Mouse (Mus musculus): ENCODE results near the gene Nhlrc1. TPM values are rescaled to one million over a fixed set of nuclear protein-coding genes. Genes with fewer than 3 reads are reported as not detected.

Gene Nhlrc1
- polyA plus RNA-seq, 1 experiment from 2014 or later = 4.1 TPM

GRCm38 (mm10) chr13:47042024-47042633 lies 27.5 kb upstream of the Nhlrc1 start:
- H3K4me1 ChIP-seq = peaks cover 27% of the 10 kb centered on the region
- DNase-seq (ENCODE audit: low spot score) = no peak
- H3K36me3 ChIP-seq = no peaks in the 10 kb centered on the region
- peaks cover 12% of the 10 kb centered on the region for H3K27me3 ChIP-seq (ENCODE audit: low read depth, poor library complexity, severe bottlenecking)
- 50% methylated on average over 8 of the region's 8 CpGs for WGBS
- H3K27ac ChIP-seq (replicated peaks) = peak overlapping the region; percentile 59
- no peaks in the 10 kb centered on the region for H3K9me3 ChIP-seq (replicated peaks)
- peak overlapping the region; percentile 95 for H3K4me3 ChIP-seq

DNA sequence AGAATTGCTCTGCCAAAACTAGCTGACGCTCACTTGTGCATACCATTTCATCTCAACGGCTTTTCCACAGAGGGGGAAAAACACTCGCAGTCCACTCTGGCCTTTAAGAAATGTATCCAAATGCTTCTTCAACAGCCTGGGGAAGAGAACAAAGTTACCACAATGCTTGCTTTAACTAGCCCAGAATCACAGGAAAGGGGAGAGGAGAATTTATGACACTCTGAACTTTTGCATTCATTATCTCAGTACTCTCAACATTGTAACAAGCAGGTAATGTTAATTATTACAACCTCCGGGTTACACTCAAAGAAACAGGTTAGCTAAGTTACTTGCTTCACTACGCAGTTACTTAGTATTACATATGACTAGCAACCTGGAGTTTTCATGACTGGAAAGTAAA lies 25.4 kb upstream of the Nhlrc1 start:
- no peaks in the 10 kb centered on the region for H3K9me3 ChIP-seq (replicated peaks)
- DNase-seq (ENCODE audit: low spot score) = no peak
- 95% methylated on average over 5 of the region's 5 CpGs for WGBS

GRCm38 (mm10) chr13:47037946-47038345 lies 23.3 kb upstream of the Nhlrc1 start:
- Histone ChIP-seq H3K27me3 (ENCODE audit: low read depth, poor library complexity, severe bottlenecking) (no peaks in the 10 kb centered on the region), H3K9me3 (replicated peaks) (no peaks in the 10 kb centered on the region), H3K36me3 (0 out of 2 replicates have a peak, but pooled peaks cover 5% of the 10 kb centered on the region), H3K4me3 (no peak overlapping the region), H3K4me1 (peaks cover 8% of the 10 kb centered on the region), H3K27ac (replicated peaks) (no peak overlapping the region)
- 85% methylated on average over 6 of the region's 6 CpGs for WGBS
- no peak for DNase-seq (ENCODE audit: low spot score)

More for the DNA sequence above, 25.4 kb upstream of the Nhlrc1 start:
- Histone ChIP-seq H3K4me3 (no peak overlapping the region), H3K4me1 (peaks cover 27% of the 10 kb centered on the region), H3K36me3 (no peaks in the 10 kb centered on the region), H3K27me3 (ENCODE audit: low read depth, poor library complexity, severe bottlenecking) (peaks cover 9% of the 10 kb centered on the region), H3K27ac (replicated peaks) (no peak overlapping the region)

DNA sequence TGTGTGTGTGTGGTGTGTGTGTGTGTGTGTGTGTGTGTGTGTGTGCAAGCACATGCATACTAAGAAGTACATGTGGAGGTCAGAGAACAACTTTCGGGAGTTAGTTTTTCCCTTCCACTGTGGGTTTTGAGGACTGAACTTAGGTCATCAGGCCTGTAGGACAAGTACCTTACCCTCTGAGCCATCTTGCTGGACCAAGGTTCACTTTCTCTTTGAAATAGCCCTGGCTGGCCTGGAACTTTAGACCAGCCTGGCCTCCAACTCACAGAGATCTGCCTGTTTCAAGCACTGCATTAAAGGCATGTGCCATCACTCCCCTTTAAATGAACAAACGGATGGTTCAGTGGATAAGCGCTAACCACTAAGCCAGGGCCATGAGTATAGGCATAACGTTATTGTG lies 19.0 kb upstream of the Nhlrc1 start:
- Histone ChIP-seq H3K9me3 (replicated peaks) (no peaks in the 10 kb centered on the region), H3K27me3 (ENCODE audit: low read depth, poor library complexity, severe bottlenecking) (no peaks in the 10 kb centered on the region), H3K4me3 (no peak overlapping the region), H3K4me1 (no peaks in the 10 kb centered on the region), H3K27ac (replicated peaks) (no peak overlapping the region), H3K36me3 (peaks cover 13% of the 10 kb centered on the region)
- 90% methylated on average over 4 of the region's 4 CpGs for WGBS
- DNase-seq (ENCODE audit: low spot score) = no peak

- H3K36me3 ChIP-seq = peaks cover 17% of the 10 kb centered on the region
- H3K9me3 ChIP-seq (replicated peaks) = no peaks in the 10 kb centered on the region
- no peak overlapping the region for H3K27ac ChIP-seq (replicated peaks)
- no peak overlapping the region for H3K4me3 ChIP-seq
- no peaks in the 10 kb centered on the region for H3K4me1 ChIP-seq
- DNase-seq (ENCODE audit: low spot score) = no peak
- 94% methylated on average over 17 of the region's 17 CpGs for WGBS
- no peaks in the 10 kb centered on the region for H3K27me3 ChIP-seq (ENCODE audit: low read depth, poor library complexity, severe bottlenecking)
Measured at GRCm38 (mm10) chr13:47030376-47031107, 15.9 kb upstream of the Nhlrc1 start.

GRCm38 (mm10) chr13:47020798-47021197 lies 6.1 kb upstream of the Nhlrc1 start:
- Histone ChIP-seq H3K4me1 (no peaks in the 10 kb centered on the region), H3K9me3 (replicated peaks) (no peaks in the 10 kb centered on the region), H3K4me3 (no peak overlapping the region), H3K27me3 (ENCODE audit: low read depth, poor library complexity, severe bottlenecking) (peaks cover 7% of the 10 kb centered on the region), H3K27ac (replicated peaks) (no peak overlapping the region), H3K36me3 (peaks cover 12% of the 10 kb centered on the region; the same call in 1 of the 2 replicates)
- no peak for DNase-seq (ENCODE audit: low spot score)
- WGBS = 84% methylated on average over 7 of the region's 7 CpGs

GRCm38 (mm10) chr13:47019774-47020173 lies 5.1 kb upstream of the Nhlrc1 start:
- WGBS = 83% methylated on average over 7 of the region's 7 CpGs
- no peak overlapping the region for H3K27ac ChIP-seq (replicated peaks)

DNA sequence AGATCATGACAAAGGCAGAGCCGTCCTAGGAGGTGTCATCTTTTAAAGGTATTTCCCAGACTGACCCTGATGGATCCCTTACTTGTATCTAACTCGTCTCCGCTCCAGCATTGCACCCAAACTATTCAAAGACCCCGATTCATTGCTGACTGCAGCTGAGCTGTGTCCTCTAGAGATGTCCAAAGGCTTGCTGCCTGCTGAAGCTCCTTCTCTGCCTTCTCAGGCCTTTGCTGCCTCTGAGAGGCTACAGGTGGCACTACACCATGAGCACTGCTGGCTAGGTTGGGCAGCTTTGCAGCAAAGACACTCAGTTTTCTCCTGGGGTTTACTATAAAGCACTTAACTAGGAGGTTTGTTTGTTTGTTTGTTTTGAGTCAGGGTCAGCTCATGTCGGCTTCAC lies 2.6 kb upstream of the Nhlrc1 start:
- H3K4me1 ChIP-seq = peaks cover 14% of the 10 kb centered on the region
- no peaks in the 10 kb centered on the region for H3K36me3 ChIP-seq
- H3K9me3 ChIP-seq (replicated peaks) = peaks cover 4% of the 10 kb centered on the region
- no peak overlapping the region for H3K27ac ChIP-seq (replicated peaks)
- H3K4me3 ChIP-seq = no peak overlapping the region
- H3K27me3 ChIP-seq (ENCODE audit: low read depth, poor library complexity, severe bottlenecking) = peaks cover 40% of the 10 kb centered on the region
- 55% methylated on average over 5 of the region's 5 CpGs for WGBS
- peak; percentile 55 for DNase-seq (ENCODE audit: low spot score)

More at GRCm38 (mm10) chr13:47019774-47020173, 5.1 kb upstream of the Nhlrc1 start:
- Histone ChIP-seq H3K9me3 (replicated peaks) (no peaks in the 10 kb centered on the region), H3K27me3 (ENCODE audit: low read depth, poor library complexity, severe bottlenecking) (peaks cover 15% of the 10 kb centered on the region), H3K4me1 (peaks cover 3% of the 10 kb centered on the region), H3K36me3 (0 out of 2 replicates have a peak, but pooled peaks cover 5% of the 10 kb centered on the region), H3K4me3 (no peak overlapping the region)
- no peak for DNase-seq (ENCODE audit: low spot score)

GRCm38 (mm10) chr13:47015195-47015501 lies 498 bp upstream of the Nhlrc1 start:
- 76% methylated on average over 5 of the region's 5 CpGs for WGBS

DNA sequence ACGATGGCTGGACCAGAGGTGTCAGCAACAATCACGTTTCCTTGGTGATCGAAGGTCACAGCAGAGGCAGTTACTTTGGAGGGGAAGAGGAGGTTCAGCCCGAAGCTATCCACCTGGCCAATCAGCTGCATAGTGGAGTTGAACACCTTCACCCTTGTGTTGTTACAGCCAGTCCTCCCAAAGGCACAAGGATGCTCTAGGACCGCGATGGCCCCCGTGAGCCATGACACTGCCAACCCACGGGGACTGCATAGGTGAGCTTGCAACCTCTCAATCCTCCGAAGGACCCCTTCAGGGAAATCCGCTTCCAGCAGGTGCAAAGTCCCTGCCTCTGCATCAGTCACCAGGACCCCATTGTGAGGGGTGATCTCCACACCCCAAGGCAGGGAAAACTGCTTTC lies 910 bp downstream of the Nhlrc1 start:
- peaks cover 28% of the 10 kb centered on the region for H3K9me3 ChIP-seq (replicated peaks)
- H3K4me3 ChIP-seq = peak overlapping the region; percentile 72
- WGBS = 60% methylated on average over 10 of the region's 10 CpGs
- H3K36me3 ChIP-seq = peaks cover 18% of the 10 kb centered on the region; the same call in 1 of the 2 replicates
- no peak for DNase-seq (ENCODE audit: low spot score)
- no peak overlapping the region for H3K27ac ChIP-seq (replicated peaks)
- H3K27me3 ChIP-seq (ENCODE audit: low read depth, poor library complexity, severe bottlenecking) = peaks cover 61% of the 10 kb centered on the region
- peaks cover 17% of the 10 kb centered on the region for H3K4me1 ChIP-seq

More at GRCm38 (mm10) chr13:47015195-47015501, 498 bp upstream of the Nhlrc1 start:
- peaks cover 12% of the 10 kb centered on the region; the same call in 1 of the 2 replicates for H3K36me3 ChIP-seq
- H3K27me3 ChIP-seq (ENCODE audit: low read depth, poor library complexity, severe bottlenecking) = peaks cover 60% of the 10 kb centered on the region
- peaks cover 20% of the 10 kb centered on the region for H3K9me3 ChIP-seq (replicated peaks)
- H3K4me3 ChIP-seq = peak overlapping the region; percentile 72
- no peak overlapping the region for H3K27ac ChIP-seq (replicated peaks)
- no peak for DNase-seq (ENCODE audit: low spot score)
- H3K4me1 ChIP-seq = peaks cover 17% of the 10 kb centered on the region

GRCm38 (mm10) chr13:47001590-47001989 lies 13.1 kb downstream of the Nhlrc1 start:
- Histone ChIP-seq H3K27me3 (ENCODE audit: low read depth, poor library complexity, severe bottlenecking) (no peaks in the 10 kb centered on the region), H3K36me3 (no peaks in the 10 kb centered on the region), H3K4me3 (no peak overlapping the region), H3K9me3 (replicated peaks) (no peaks in the 10 kb centered on the region), H3K27ac (replicated peaks) (no peak overlapping the region), H3K4me1 (no peaks in the 10 kb centered on the region)
- no peak for DNase-seq (ENCODE audit: low spot score)
- 91% methylated on average over 4 of the region's 4 CpGs for WGBS

DNA sequence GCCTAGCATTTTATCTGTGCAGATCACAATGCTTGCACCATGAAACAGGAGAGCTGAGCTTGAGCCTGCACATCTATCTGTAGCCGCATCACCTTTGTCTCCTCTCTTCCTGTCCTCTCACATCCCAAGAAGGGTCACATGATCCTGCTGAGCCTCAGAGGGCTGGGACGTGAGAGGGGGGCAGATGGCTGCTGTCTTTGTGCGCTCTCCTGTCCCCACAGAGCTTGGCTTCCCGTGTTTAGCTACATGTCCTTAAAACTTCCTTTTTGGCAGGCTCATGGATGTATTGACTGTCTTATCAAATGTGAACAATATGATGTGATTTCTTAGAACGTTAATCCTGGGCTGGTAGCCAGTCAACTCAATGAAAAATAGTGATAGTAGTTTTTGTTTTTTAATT lies 15.2 kb downstream of the Nhlrc1 start:
- 77% methylated on average over 5 of the region's 5 CpGs for WGBS
- H3K27me3 ChIP-seq (ENCODE audit: low read depth, poor library complexity, severe bottlenecking) = no peaks in the 10 kb centered on the region
- H3K4me3 ChIP-seq = no peak overlapping the region
- DNase-seq (ENCODE audit: low spot score) = no peak
- H3K36me3 ChIP-seq = no peaks in the 10 kb centered on the region
- H3K27ac ChIP-seq (replicated peaks) = no peak overlapping the region
- H3K9me3 ChIP-seq (replicated peaks) = no peaks in the 10 kb centered on the region
- H3K4me1 ChIP-seq = no peaks in the 10 kb centered on the region

DNA sequence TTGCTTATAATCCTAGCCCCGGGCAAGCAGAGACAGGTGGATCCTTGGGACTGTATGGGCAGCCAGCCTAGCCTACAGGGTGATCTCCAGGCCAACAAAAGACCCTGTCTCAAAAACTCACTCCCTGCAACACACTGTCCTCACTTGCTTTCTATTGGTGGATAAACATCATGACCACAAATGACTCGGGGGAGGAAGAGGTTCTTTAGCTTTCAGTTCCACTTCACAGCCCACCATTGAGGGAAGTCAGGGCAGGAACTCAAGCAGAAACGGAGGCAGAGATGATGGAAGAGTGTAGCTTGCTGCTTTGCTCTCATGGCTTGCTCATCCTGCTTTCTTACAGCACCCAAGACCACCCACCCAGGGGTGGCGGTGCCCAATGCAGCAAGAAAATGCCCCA lies 17.3 kb downstream of the Nhlrc1 start:
- 73% methylated on average over 4 of the region's 4 CpGs for WGBS
- no peaks in the 10 kb centered on the region for H3K4me1 ChIP-seq
- DNase-seq (ENCODE audit: low spot score) = no peak
- H3K9me3 ChIP-seq (replicated peaks) = no peaks in the 10 kb centered on the region
- no peaks in the 10 kb centered on the region for H3K36me3 ChIP-seq
- H3K27ac ChIP-seq (replicated peaks) = no peak overlapping the region
- H3K27me3 ChIP-seq (ENCODE audit: low read depth, poor library complexity, severe bottlenecking) = no peaks in the 10 kb centered on the region
- no peak overlapping the region for H3K4me3 ChIP-seq
